Mouse (Mus musculus) pancreas, adult 10 weeks (tissue): Measurements from ENCODE around the gene 1190002N15Rik. TPM values are rescaled to one million over a fixed set of nuclear protein-coding genes. Genes with fewer than 3 reads are reported as not detected.

Experiments used
- polyA plus RNA-seq: library from polyadenylated mRNA; stranded (reverse); fragments of 350-450 nt; fragmentation: Illumina TruSeq; extraction: RNeasy Lipid Tissue Mini Kit (QIAGEN cat#74804); gene quantifications from one replicate; pipeline ENCODE4 v1.2.3, GENCODE M21; 2015; ENCODE audit warnings: low read depth, low replicate concordance; ENCODE audit not compliant: insufficient read depth

Gene 1190002N15Rik
- 4.2 TPM for polyA plus RNA-seq

DNA sequence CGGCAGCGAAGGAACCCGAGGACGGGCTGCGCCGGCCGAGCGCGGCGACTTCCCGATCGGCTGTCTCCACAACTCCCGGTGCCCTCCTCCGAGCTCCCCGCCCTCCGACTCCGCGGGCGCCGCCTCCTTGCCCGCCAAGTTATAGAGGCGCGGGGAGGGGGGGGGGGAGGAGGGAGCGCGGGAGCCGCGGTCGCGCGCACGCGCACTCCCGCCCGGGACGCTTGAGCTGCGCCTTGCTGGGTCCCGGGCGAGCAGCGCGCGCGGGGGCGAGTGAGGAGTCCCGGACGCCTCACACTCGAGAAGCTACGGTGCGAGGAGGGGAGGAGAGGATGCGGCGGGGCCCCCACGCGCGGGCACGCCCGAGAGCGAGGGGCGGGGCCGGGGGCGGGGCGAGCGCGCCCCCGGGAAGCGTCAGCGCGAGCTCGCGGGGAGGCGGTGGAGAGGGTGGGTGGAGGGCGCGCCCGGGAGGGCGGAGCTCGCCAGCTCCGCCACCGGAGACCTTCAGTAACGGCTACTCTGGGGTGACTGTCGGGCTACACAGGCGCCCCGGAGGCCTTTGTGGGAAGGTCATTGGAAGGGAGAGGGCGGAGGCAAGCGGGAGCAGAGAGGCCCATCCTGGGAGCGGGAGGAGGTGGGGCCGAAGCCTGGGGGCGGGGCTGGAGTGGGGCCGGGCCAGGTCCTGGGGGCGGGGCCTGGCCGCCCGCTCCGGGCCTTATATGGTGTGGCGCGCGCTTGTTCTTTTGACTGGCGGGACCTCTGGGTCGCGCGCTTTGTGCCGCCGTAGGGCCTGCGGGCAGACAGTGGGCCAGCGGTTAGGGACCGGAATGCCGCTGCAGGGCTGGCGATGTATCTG, at the start of gene 1190002N15Rik:
Gene 1190002N15Rik, minus strand, starts transcription at position 112 of the 853 bp plus-strand sequence.

Other genes starting within 250 kb of the 1190002N15Rik start
- 3.3 TPM for gene Slc9a9, start 131.8 kb upstream of the 1190002N15Rik start, polyA plus RNA-seq